Mouse (Mus musculus): ENCODE measurements around the gene Mas1.

- no peak for TF ChIP-seq GATA1 (IDR thresholded peaks at IDR 0.05; ENCODE audit: borderline replicate concordance, low read length)
- TF ChIP-seq FLI1 (IDR thresholded peaks at IDR 0.05; ENCODE audit: low read length) = no peak
Measured at GRCm38 (mm10) chr17:12799368-12800275, 68.3 kb downstream of the Mas1 start.

Measured in megakaryocyte, embryonic 14.5 days (primary cell).